Mouse (Mus musculus) kidney, embryonic 16.5 days (tissue): Measurements from ENCODE around the gene Fosl2. TPM values are rescaled to one million over a fixed set of nuclear protein-coding genes. Genes with fewer than 3 reads are reported as not detected.
A peak's percentile ranks its signal among the peaks of the same experiment; 100 is the strongest.

Experiments used
- ATAC-seq: fragments of 200-750 bp; cut with Nextera tagmentation; 2 replicates; pipeline ENCODE4 v1.8.0; 2017; ENCODE audit warnings: moderate TSS enrichment; ENCODE audit not compliant: low FRiP score, low TSS enrichment
- H3K27ac ChIP-seq: fragments of 300-500 bp; sonication (generic); 2 replicates; pipeline ENCODE4 v1.5.1; 2014; ENCODE audit warnings: low read length
- H3K27me3 ChIP-seq: fragments of 300-500 bp; sonication (generic); 2 replicates; pipeline ENCODE4 v1.6.1; 2014; ENCODE audit warnings: low read length, control low read depth, mixed read lengths; ENCODE audit not compliant: insufficient read depth
- H3K36me3 ChIP-seq: fragments of 300-500 bp; sonication (generic); 2 replicates; pipeline ENCODE4 v1.6.1; 2014; ENCODE audit warnings: low read length, control low read depth, mixed read lengths; ENCODE audit not compliant: insufficient read depth
- H3K4me1 ChIP-seq: fragments of 300-500 bp; sonication (generic); 2 replicates; pipeline ENCODE4 v1.6.1; 2014; ENCODE audit warnings: low read length, control low read depth, mixed read lengths; ENCODE audit not compliant: insufficient read depth
- H3K4me2 ChIP-seq: fragments of 300-500 bp; sonication (generic); replicated peaks from 2 replicates; pipeline ENCODE4 v1.6.1; 2014; ENCODE audit warnings: low read depth, low read length
- H3K4me3 ChIP-seq: fragments of 300-500 bp; sonication (generic); 2 replicates; pipeline ENCODE4 v1.5.1; 2014; ENCODE audit warnings: mild to moderate bottlenecking, low read length
- H3K9ac ChIP-seq: fragments of 300-500 bp; sonication (generic); replicated peaks from 2 replicates; pipeline ENCODE4 v1.6.1; 2014; ENCODE audit warnings: low read length
- H3K9me3 ChIP-seq: fragments of 300-500 bp; sonication (generic); 2 replicates; pipeline ENCODE4 v1.6.1; 2016; ENCODE audit warnings: low read length, control low read depth
- WGBS: fragments of 180-500 bp; shearing (Covaris S2); extraction: QIAGEN DNeasy Blood & Tissue Kit; methylation state at CpG from one replicate; pipeline ENCODE4 v1.1.7; 2014; 5-methylcytosine and 5-hydroxymethylcytosine counted together
- polyA plus RNA-seq: library from polyadenylated mRNA; unstranded; fragments of >200 nt; fragmentation: Nextera tagmentation; extraction: Ambion mirVana; gene quantifications from 2 replicates; pipeline ENCODE4 v1.2.1, GENCODE M21; 2015

Gene Fosl2
- polyA plus RNA-seq, 1 experiment from 2014 or later, result 5.5 TPM

DNA sequence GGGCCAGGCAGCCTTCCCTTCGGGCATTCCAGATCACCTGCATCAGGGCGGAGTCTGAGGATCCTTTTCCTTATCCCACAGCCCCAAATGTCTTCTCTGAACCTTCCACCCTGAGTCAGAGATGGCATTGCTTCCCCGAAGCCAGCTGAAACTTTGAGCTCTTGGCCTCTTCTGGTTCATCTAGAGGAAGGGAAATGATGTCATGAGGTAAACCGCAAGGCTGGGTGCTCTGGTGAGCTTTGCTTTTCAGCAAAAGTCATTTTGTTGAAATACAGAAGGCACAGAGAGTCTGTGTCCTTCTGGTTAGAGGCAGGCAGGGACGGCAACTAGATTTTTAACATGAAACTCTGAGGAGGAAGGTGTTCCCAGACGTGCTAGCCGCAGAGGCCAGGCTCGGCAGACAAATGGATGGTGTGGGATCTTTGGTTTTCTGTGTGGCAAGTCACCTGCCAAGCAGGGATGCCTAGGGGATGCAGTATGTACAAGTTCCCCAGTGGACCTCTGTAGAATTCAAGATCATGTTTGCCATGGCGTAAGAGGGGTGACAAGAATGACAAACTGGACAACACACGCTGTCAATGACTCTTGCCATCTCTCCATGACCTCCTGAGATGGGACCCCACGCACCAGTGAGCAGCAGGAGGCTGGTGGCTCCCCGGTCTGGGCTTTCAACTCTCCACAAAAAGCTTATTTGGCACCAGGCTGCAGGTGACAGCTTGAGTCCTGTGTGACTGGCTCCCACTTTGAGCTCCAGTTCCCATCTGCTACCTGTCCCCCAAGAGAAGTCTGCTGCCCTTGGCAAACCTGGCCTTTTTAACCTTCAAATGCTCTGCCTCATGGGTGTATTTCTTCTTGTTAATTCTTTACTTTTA is 31.2 kb upstream of the Fosl2 start:
- Histone ChIP-seq H3K9me3 (no peaks in the 10 kb centered on the region), H3K27ac (no peak overlapping the region), H3K9ac (no peak overlapping the region), H3K27me3 (no peaks in the 10 kb centered on the region), H3K4me1 (peaks cover 6% of the 10 kb centered on the region; the same call in 1 of the 2 replicates), H3K4me2 (no peak overlapping the region), H3K36me3 (no peaks in the 10 kb centered on the region), H3K4me3 (no peak overlapping the region)
- ATAC-seq, result no peak
- 80% methylated on average over 12 of the region's 12 CpGs for WGBS

DNA sequence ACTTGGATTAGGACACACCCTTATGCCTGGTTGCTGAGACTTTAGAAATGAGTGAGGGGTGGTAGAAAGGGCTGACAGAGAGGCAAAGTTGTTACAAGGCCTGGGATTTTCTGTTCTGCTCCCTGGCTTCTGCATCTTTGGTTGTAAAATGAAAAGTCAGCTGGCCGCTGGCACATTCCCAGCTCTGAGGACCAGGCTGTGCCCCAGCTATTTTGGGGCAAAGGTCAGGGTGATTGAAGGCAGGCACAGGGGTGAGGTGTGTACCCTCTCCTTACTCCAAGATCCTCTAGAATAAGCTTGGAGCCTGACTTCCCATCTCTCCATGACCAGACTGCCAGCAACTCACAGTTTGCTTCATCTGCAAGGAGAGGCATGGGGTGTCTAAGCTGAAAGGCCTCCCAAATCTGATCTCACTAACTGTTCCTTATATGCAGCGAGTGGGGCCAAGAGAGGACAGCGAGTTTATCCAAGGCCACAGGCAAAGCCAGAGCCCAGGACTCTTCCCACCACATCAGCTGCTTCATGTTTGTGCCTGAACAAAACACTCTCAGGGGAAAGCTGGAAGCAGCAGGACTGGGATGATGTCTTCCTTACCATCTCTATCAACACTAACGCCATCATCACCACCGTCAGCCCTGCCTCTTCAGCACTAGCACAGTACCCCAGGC is 29.0 kb upstream of the Fosl2 start:
- no peaks in the 10 kb centered on the region for H3K9me3 ChIP-seq
- 86% methylated on average over 5 of the region's 5 CpGs for WGBS
- ATAC-seq, result no peak

DNA sequence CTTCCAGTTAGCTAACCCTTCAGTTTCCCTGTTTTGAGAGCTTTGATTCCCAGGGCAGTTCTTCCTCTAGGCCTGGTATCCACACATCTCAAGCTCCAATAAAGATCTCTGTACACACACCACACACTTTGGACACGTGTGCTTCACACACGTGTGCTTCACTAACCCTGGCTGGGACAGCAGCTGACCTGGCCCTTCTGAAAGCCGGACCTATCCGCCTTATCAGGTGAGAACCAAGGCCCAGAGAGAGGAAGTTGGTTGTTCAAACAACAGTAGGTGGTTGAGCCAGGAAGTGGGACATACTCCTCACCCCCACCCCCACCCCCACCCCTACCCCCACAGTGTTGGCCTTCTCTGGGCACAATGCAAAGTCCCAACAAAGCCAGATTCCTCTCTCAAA is 24.9 kb upstream of the Fosl2 start:
- Histone ChIP-seq H3K4me2 (no peak overlapping the region), H3K36me3 (no peaks in the 10 kb centered on the region), H3K4me3 (no peak overlapping the region), H3K27ac (no peak overlapping the region), H3K27me3 (no peaks in the 10 kb centered on the region), H3K9ac (no peak overlapping the region), H3K4me1 (no peaks in the 10 kb centered on the region), H3K9me3 (no peaks in the 10 kb centered on the region)
- WGBS, result 74% methylated on average over 4 of the region's 4 CpGs
- no peak for ATAC-seq

More for the DNA sequence above, 29.0 kb upstream of the Fosl2 start:
- no peak overlapping the region for H3K4me2 ChIP-seq
- no peaks in the 10 kb centered on the region for H3K36me3 ChIP-seq
- peaks cover 6% of the 10 kb centered on the region; the same call in 1 of the 2 replicates for H3K4me1 ChIP-seq
- H3K4me3 ChIP-seq, result no peak overlapping the region
- no peak overlapping the region for H3K9ac ChIP-seq
- no peak overlapping the region for H3K27ac ChIP-seq
- H3K27me3 ChIP-seq, result no peaks in the 10 kb centered on the region

DNA sequence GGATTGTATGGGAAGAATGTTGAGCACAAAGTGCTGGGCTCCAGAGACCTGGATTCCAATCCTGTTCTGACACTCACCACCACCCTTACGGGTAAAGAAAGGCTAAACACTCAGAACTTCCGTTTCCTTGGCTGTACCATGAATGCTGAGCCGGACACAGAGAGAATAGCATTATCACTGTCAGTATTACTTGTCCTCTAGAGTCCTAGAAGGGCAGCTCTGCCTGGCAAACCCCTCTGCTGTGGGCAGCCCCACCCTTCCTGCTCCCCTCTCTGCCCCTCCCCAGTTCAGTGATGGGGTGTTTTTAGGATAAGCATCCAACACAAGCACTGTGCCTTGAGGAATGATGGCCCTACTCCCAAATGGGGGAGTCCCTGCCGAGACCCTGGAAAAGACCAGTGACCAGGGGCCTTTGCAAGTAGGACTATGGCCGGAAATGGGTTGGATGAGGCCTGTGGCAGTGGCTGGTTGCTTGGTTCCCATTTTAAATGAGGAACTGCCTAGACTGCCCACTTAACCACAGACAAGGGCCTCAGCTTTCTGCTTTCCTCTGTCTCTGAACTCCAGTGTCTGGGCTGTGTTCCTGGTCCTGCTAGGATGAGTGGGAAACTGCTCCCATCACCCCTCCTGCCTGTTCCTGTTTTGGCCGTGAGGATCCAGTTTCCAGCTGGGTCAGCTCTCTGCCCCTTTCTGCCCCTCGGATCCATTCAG is 23.2 kb upstream of the Fosl2 start:
- no peaks in the 10 kb centered on the region for H3K9me3 ChIP-seq
- no peak overlapping the region for H3K4me2 ChIP-seq
- WGBS, result 69% methylated on average over 7 of the region's 7 CpGs
- H3K9ac ChIP-seq, result no peak overlapping the region
- H3K4me1 ChIP-seq, result no peaks in the 10 kb centered on the region
- no peak for ATAC-seq
- no peaks in the 10 kb centered on the region for H3K27me3 ChIP-seq
- H3K4me3 ChIP-seq, result no peak overlapping the region
- no peaks in the 10 kb centered on the region for H3K36me3 ChIP-seq
- no peak overlapping the region for H3K27ac ChIP-seq

DNA sequence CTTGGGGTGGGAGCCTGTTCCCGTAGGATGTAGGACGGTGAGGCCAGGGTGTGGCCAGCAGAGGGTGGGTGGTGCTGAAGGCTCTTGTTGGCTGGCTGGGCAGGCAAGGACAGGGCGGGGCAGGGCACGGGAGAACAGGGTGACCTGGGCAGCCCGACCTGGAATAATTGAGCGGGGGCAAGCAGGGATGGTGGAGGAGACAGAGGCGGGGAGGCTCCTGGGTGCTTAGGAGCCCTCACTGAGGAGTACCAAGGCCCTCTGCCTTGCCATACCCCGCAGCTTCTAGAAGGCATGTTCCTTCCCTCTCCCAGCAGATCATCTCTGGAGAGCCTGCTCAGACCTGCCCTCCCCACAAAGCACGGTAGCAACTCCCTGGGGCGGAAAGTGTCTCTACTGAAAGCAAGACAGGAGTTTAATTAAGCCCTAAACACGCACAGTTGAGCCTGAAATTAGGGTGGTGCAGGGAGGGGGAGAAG is 14.7 kb upstream of the Fosl2 start:
- Histone ChIP-seq H3K4me1 (peaks cover 10% of the 10 kb centered on the region; the same call in 1 of the 2 replicates), H3K4me2 (no peak overlapping the region), H3K9ac (no peak overlapping the region), H3K27ac (no peak overlapping the region), H3K9me3 (no peaks in the 10 kb centered on the region), H3K4me3 (no peak overlapping the region), H3K27me3 (no peaks in the 10 kb centered on the region), H3K36me3 (no peaks in the 10 kb centered on the region)
- WGBS, result 35% methylated on average over 10 of the region's 11 CpGs
- ATAC-seq, result peak; percentile 58

DNA sequence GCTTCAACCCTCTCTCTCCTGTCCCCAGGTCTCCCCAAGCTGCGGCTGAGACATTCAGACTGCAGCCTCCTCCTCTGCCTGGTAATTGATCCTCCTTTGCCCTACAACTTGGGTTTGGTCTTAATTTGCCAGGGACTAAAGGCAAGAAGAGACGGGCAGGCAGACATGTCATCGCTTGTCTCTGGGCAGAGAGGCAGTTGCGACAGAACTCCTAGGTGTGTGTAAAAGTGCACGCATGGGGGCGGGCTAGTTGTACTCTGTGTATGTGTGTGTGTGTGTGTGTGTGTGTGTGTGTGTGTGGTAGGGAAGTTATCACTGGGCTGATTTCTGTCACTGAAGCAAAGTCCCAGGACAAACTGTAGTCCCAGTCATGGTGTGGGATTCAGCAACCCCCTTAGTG is 13.7 kb upstream of the Fosl2 start:
- Histone ChIP-seq H3K27me3 (no peaks in the 10 kb centered on the region), H3K9me3 (no peaks in the 10 kb centered on the region), H3K9ac (no peak overlapping the region), H3K4me2 (no peak overlapping the region), H3K27ac (no peak overlapping the region), H3K4me1 (peaks cover 10% of the 10 kb centered on the region; the same call in 1 of the 2 replicates), H3K4me3 (no peak overlapping the region), H3K36me3 (no peaks in the 10 kb centered on the region)
- 77% methylated on average over 6 of the region's 6 CpGs for WGBS
- ATAC-seq, result no peak

DNA sequence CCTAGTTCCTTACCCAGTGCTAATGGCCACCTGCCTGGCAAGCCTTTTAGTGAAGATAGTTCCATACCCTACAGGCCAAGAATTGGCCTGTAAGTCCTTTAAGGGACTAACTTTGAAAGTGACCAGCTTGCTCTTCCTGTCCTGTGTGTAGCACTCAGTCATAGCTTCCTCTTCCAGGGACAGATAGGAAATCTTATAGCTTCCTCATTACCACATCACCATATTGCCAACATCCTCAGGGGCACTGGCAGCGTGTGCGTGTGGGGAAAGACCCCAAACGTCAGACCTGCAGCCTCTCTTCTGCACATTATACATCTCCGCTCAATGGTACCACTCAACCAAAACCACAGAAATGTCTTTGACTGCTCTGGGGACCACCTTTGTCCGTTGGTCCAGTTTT is 13.2 kb upstream of the Fosl2 start:
- Histone ChIP-seq H3K4me3 (no peak overlapping the region), H3K27me3 (no peaks in the 10 kb centered on the region), H3K4me2 (no peak overlapping the region), H3K4me1 (peaks cover 10% of the 10 kb centered on the region; the same call in 1 of the 2 replicates), H3K9me3 (no peaks in the 10 kb centered on the region), H3K9ac (no peak overlapping the region), H3K36me3 (no peaks in the 10 kb centered on the region), H3K27ac (no peak overlapping the region)
- WGBS, result 71% methylated on average over 5 of the region's 5 CpGs
- ATAC-seq, result no peak

DNA sequence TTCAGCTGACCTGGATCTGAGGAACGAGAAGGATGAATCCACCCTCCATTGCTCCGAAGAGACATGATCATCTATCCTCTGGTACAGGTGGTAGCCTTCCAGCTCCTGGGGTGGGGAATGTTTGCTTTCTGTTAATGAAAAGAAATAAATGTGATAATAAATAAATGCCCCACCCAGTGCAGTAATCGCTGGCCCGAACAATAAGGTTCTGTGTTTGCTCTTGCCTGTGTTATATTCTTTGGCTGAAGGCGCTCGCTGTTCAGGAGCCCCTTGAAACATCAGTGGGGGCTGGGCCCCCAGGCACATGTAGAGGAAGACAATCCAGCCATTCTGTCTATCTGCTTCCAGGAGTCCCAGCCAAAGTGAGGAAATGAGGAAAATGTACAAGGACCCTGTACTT is 10.6 kb upstream of the Fosl2 start:
- H3K4me2 ChIP-seq, result no peak overlapping the region
- 86% methylated on average over 6 of the region's 6 CpGs for WGBS
- no peak overlapping the region for H3K9ac ChIP-seq
- no peak overlapping the region for H3K27ac ChIP-seq
- H3K36me3 ChIP-seq, result no peaks in the 10 kb centered on the region
- no peak overlapping the region for H3K4me3 ChIP-seq
- no peaks in the 10 kb centered on the region for H3K9me3 ChIP-seq
- no peaks in the 10 kb centered on the region for H3K27me3 ChIP-seq
- ATAC-seq, result no peak
- H3K4me1 ChIP-seq, result peaks cover 10% of the 10 kb centered on the region; the same call in 1 of the 2 replicates

DNA sequence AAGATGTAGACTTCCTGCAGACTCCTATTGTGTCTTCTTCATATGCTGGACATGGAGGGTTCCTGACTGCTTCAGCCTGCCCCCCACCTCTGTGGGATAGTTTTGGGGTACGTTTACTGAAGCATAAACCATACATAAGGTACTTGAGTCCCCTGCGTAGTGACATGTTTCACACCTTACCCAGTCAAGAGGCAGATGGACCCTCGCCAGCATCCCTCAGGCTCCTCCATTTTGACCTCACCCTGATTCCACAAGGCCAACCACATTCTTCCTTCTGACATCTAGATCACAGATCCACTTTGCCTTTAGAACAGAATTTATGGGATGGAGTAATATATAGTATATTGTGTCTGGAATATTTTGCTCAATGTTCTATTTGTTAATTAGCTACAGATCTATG is 8.4 kb upstream of the Fosl2 start:
- no peak overlapping the region for H3K9ac ChIP-seq
- no peaks in the 10 kb centered on the region for H3K27me3 ChIP-seq
- no peak overlapping the region for H3K4me2 ChIP-seq
- ATAC-seq, result no peak
- WGBS, result 84% methylated on average over 3 of the region's 3 CpGs
- H3K9me3 ChIP-seq, result no peaks in the 10 kb centered on the region
- no peak overlapping the region for H3K27ac ChIP-seq
- no peaks in the 10 kb centered on the region for H3K36me3 ChIP-seq
- H3K4me1 ChIP-seq, result peaks cover 7% of the 10 kb centered on the region; the same call in 1 of the 2 replicates
- no peak overlapping the region for H3K4me3 ChIP-seq
